Mouse (Mus musculus): ENCODE results near the gene Lypd3. TPM values are rescaled to one million over a fixed set of nuclear protein-coding genes. Genes with fewer than 3 reads are reported as not detected.

Lypd3 gene
- total RNA-seq, 2 experiments from 2014 or later = 0.20 to 0.63 TPM

- no peak for DNase-seq (ENCODE audit: extremely low spot score in 1 of 2, low spot score in 2 of 2)
- peak; percentile 38 for TF ChIP-seq CTCF (IDR thresholded peaks at IDR 0.05)
- intact Hi-C loops (cut with DNase I) = loop anchor here (2.0 to 5.0 kb wide), 2 partner anchors 53 to 283 kb away; partner anchors contain the start of gene Rps19
Observed at GRCm38 (mm10) chr7:24599211-24600067, 36.9 kb upstream of the Lypd3 start.

GRCm38 (mm10) chr7:24600941-24601597 lies 35.3 kb upstream of the Lypd3 start:
- Histone ChIP-seq H3K27ac (peak overlapping the region; percentile 56), H3K4me3 (peak overlapping the region; percentile 16)
- peak; percentile 95 to 98 for DNase-seq (ENCODE audit: extremely low spot score in 1 of 2, low spot score in 2 of 2)
- intact Hi-C loops (cut with DNase I) = loop anchor here (1.0 to 2.0 kb wide), 3 partner anchors 41 to 61 kb away; no protein-coding TSS in a partner anchor
- TF ChIP-seq CTCF (IDR thresholded peaks at IDR 0.05) = no peak; the same call in none of the 2 replicates

More at GRCm38 (mm10) chr7:24599211-24600067, 36.9 kb upstream of the Lypd3 start:
- no peak overlapping the region for H3K27ac ChIP-seq
- no peak overlapping the region for H3K4me3 ChIP-seq

GRCm38 (mm10) chr7:24605561-24605960 lies 30.8 kb upstream of the Lypd3 start:
- no peak overlapping the region for H3K27ac ChIP-seq
- no peak for DNase-seq (ENCODE audit: extremely low spot score in 1 of 2, low spot score in 2 of 2)
- TF ChIP-seq CTCF (IDR thresholded peaks at IDR 0.05) = no peak
- intact Hi-C loops (cut with DNase I) = no loop called here
- H3K4me3 ChIP-seq = no peak overlapping the region

- TF ChIP-seq CTCF (IDR thresholded peaks at IDR 0.05) = no peak
- H3K27ac ChIP-seq = no peak overlapping the region
- intact Hi-C loops (cut with DNase I) = no loop called here
- H3K4me3 ChIP-seq = no peak overlapping the region
- DNase-seq (ENCODE audit: extremely low spot score in 1 of 2, low spot score in 2 of 2) = no peak
Observed at GRCm38 (mm10) chr7:24606046-24606445, 30.3 kb upstream of the Lypd3 start.

GRCm38 (mm10) chr7:24608017-24608416 lies 28.3 kb upstream of the Lypd3 start:
- H3K27ac ChIP-seq = no peak overlapping the region
- DNase-seq (ENCODE audit: extremely low spot score in 1 of 2, low spot score in 2 of 2) = no peak
- no peak overlapping the region for H3K4me3 ChIP-seq
- no peak for TF ChIP-seq CTCF (IDR thresholded peaks at IDR 0.05)
- intact Hi-C loops (cut with DNase I) = no loop called here

- DNase-seq (ENCODE audit: extremely low spot score in 1 of 2, low spot score in 2 of 2) = no peak
- Histone ChIP-seq H3K4me3 (no peak overlapping the region), H3K27ac (no peak overlapping the region)
- intact Hi-C loops (cut with DNase I) = no loop called here
- TF ChIP-seq CTCF (IDR thresholded peaks at IDR 0.05) = no peak
Observed at GRCm38 (mm10) chr7:24608561-24608960, 27.8 kb upstream of the Lypd3 start.

- no peak for TF ChIP-seq CTCF (IDR thresholded peaks at IDR 0.05)
- peak within 1 kb of the TSS; percentile 32 for H3K4me3 ChIP-seq
- DNase-seq (ENCODE audit: extremely low spot score in 1 of 2, low spot score in 2 of 2) = no peak
- no peak within 1 kb of the TSS for H3K27ac ChIP-seq
- intact Hi-C loops (cut with DNase I) = no loop called here
Observed at GRCm38 (mm10) chr7:24610144-24610878, 26.0 kb upstream of the Lypd3 start, which contains the start of gene Phldb3. Gene Phldb3 (plus strand): TSS chr7:24610763.

GRCm38 (mm10) chr7:24610879-24611494 lies 25.4 kb upstream of the Lypd3 start:
- no peak for TF ChIP-seq CTCF (IDR thresholded peaks at IDR 0.05)
- DNase-seq (ENCODE audit: extremely low spot score in 1 of 2, low spot score in 2 of 2) = peak; percentile 46 to 58
- intact Hi-C loops (cut with DNase I) = no loop called here
- H3K4me3 ChIP-seq = peak overlapping the region; percentile 32
- H3K27ac ChIP-seq = no peak overlapping the region

- TF ChIP-seq CTCF (IDR thresholded peaks at IDR 0.05) = no peak
- H3K4me3 ChIP-seq = peak overlapping the region; percentile 32
- no peak overlapping the region for H3K27ac ChIP-seq
- no peak for DNase-seq (ENCODE audit: extremely low spot score in 1 of 2, low spot score in 2 of 2)
- intact Hi-C loops (cut with DNase I) = no loop called here
Observed at GRCm38 (mm10) chr7:24611709-24612108, 24.6 kb upstream of the Lypd3 start.

GRCm38 (mm10) chr7:24612308-24612910 lies 23.9 kb upstream of the Lypd3 start:
- Histone ChIP-seq H3K4me3 (no peak overlapping the region), H3K27ac (no peak overlapping the region)
- DNase-seq (ENCODE audit: extremely low spot score in 1 of 2, low spot score in 2 of 2) = no peak
- TF ChIP-seq CTCF (IDR thresholded peaks at IDR 0.05) = no peak
- intact Hi-C loops (cut with DNase I) = no loop called here

- DNase-seq (ENCODE audit: extremely low spot score in 1 of 2, low spot score in 2 of 2) = no peak
- intact Hi-C loops (cut with DNase I) = no loop called here
Observed at GRCm38 (mm10) chr7:24614816-24615215, 21.5 kb upstream of the Lypd3 start.

More at GRCm38 (mm10) chr7:24614816-24615215, 21.5 kb upstream of the Lypd3 start:
- Histone ChIP-seq H3K4me3 (no peak overlapping the region), H3K27ac (no peak overlapping the region)
- no peak for TF ChIP-seq CTCF (IDR thresholded peaks at IDR 0.05)
